Mouse (Mus musculus): ENCODE results near the gene Slc35e3.

The Slc35e3 gene

GRCm38 (mm10) chr10:117746297-117746883 lies at the start of gene Slc35e3:
Gene Slc35e3 (minus strand): TSS chr10:117746365.
- DNase-seq: peak; percentile 90

GRCm38 (mm10) chr10:117795206-117795605 lies 49.0 kb upstream of the Slc35e3 start:
- DNase-seq: no peak

- no peak for DNase-seq
These were observed 47.4 kb upstream of the Slc35e3 start for GRCm38 (mm10) chr10:117793436-117794030.

GRCm38 (mm10) chr10:117792141-117793091 lies 46.3 kb upstream of the Slc35e3 start, which contains the start of gene Nup107:
Gene Nup107 (minus strand): TSS chr10:117792705.
- peak; percentile 100 for DNase-seq

- no peak for DNase-seq
These were observed 45.0 kb upstream of the Slc35e3 start for GRCm38 (mm10) chr10:117791171-117791470.

GRCm38 (mm10) chr10:117790421-117791170 lies 44.4 kb upstream of the Slc35e3 start:
- DNase-seq: no peak

- no peak for DNase-seq
These were observed 43.8 kb upstream of the Slc35e3 start for GRCm38 (mm10) chr10:117790011-117790410.

GRCm38 (mm10) chr10:117784646-117785045 lies 38.5 kb upstream of the Slc35e3 start:
- no peak for DNase-seq

GRCm38 (mm10) chr10:117783786-117784420 lies 37.7 kb upstream of the Slc35e3 start:
- DNase-seq: no peak

- DNase-seq: no peak
These were observed 36.5 kb upstream of the Slc35e3 start for GRCm38 (mm10) chr10:117782491-117783260.

GRCm38 (mm10) chr10:117782056-117782455 lies 35.9 kb upstream of the Slc35e3 start:
- no peak for DNase-seq

- DNase-seq: no peak
These were observed 35.0 kb upstream of the Slc35e3 start for GRCm38 (mm10) chr10:117781021-117781725.

- no peak for DNase-seq
These were observed 34.2 kb upstream of the Slc35e3 start for GRCm38 (mm10) chr10:117780306-117780911.

- no peak for DNase-seq
These were observed 33.6 kb upstream of the Slc35e3 start for GRCm38 (mm10) chr10:117779581-117780305.

GRCm38 (mm10) chr10:117778951-117779350 lies 32.8 kb upstream of the Slc35e3 start:
- no peak for DNase-seq

GRCm38 (mm10) chr10:117778328-117778910 lies 32.3 kb upstream of the Slc35e3 start:
- no peak for DNase-seq

- no peak for DNase-seq
These were observed 31.5 kb upstream of the Slc35e3 start for GRCm38 (mm10) chr10:117777501-117778327.

GRCm38 (mm10) chr10:117777103-117777470 lies 30.9 kb upstream of the Slc35e3 start:
- DNase-seq: no peak

Measured in thymus, adult 18-20 months (tissue).